Mouse (Mus musculus): ENCODE results near the gene Ttc23.

Gene Ttc23

DNA sequence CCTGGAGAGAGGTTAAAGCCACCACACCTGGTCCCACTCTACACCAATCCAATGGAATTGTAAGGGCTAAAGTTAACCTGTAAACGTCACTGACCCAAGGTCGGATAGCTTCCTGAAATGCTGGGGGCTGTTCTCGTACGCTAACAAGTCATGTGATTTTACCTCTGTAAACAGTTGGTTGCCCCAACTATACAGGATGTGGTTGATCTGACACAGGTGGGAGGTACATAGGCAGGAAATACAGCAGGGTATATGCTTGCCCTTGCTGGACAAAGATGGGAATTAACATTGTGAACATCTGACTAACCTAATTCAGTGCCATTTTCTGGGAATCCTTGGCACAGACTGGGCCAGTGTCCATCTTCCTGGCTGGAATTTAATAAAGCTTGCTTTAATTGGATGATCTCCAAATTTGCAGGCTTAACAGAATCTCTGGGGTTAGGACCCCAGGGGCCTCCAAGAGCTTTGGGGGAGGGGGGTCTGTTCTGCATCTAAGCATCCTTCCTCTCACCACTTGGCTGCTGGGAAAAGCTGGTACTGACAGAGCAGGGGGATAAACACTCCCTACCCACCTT, 100.6 kb downstream of the Ttc23 start:
- no peak for DNase-seq (ENCODE audit: low spot score)

GRCm38 (mm10) chr7:67749441-67750239, 102.4 kb downstream of the Ttc23 start:
- DNase-seq (ENCODE audit: low spot score), result no peak

DNA sequence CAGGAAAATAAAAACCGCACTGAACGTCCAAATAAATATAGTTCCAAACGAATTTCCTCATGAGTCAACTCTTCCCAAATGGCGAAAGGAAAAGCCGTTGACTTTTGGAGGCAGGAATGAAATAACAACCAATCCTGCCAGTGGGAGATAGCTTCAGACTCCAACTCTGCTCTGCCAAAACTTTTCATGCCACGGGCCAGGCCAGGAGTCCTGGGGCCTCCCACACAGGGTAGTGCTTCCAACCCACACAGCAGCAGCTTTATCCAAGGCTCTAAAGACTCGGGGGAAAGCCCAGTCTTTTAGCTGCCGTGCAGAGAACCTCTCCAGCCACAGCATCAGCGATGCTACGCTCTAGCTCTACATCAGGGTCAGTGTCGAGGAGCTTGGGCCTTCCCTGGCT, 107.4 kb downstream of the Ttc23 start:
- DNase-seq (ENCODE audit: low spot score), result no peak

DNA sequence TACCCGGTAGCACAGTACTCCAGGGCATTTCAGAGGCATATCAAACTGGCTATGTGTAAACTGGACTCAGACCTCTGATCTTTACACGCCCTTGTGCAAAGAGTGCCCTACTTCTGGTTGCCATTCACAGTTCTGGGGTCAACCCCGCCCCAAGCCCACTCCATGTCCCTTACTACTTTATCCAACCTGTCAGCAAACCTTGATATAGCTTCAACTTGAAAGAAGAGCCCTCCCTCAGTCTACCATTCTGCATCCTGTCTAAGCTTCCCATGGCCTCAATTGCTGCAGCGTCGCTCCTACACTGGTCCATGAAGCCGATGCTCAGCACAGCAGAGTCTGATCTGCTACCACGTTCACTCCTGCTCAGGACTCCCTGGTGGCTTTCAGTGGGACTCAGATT, 108.2 kb downstream of the Ttc23 start:
- DNase-seq (ENCODE audit: low spot score), result no peak

GRCm38 (mm10) chr7:67756636-67757035, 109.4 kb downstream of the Ttc23 start:
- no peak for DNase-seq (ENCODE audit: low spot score)

GRCm38 (mm10) chr7:67758506-67758857, 111.3 kb downstream of the Ttc23 start:
- no peak for DNase-seq (ENCODE audit: low spot score)

DNA sequence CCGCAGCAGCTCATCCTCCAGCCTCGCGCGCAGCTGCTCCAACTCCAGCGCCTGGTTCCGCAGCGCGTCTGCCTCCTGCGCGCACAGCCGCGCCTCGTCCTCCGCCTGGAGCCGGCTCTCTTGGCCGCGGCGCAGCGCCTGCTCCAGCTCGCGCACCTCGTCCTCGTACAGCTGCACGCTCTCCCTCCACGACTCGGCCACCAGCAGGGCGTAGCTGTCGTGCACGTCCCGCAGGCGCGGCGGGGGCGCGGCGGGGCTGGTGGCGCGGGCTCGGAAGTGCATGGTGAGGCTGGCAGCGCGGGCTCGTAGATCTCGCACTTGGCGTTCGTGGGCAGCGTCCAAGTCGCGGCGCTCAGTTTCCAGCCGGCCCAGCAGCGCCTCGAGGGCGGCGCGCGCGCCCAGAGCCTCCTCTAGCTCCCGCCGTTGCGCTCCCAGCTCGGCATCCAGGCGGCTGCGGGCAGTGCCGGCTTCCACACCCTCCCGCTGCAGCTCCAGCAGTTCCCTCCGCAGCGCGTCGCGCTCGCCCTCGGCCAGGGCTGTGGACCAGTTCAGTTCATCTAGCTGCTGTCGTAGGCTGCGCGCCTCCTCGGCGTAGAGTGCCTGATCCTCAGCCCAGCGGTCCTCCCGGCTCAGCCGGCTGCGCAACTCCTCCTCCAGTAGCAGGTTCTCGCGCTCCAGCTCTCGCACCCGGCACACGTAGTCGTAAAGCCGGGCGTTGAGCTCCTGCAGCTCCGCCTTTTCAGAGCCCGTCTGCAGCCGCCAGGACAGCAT, 111.8 kb downstream of the Ttc23 start:
- no peak for DNase-seq (ENCODE audit: low spot score)

DNA sequence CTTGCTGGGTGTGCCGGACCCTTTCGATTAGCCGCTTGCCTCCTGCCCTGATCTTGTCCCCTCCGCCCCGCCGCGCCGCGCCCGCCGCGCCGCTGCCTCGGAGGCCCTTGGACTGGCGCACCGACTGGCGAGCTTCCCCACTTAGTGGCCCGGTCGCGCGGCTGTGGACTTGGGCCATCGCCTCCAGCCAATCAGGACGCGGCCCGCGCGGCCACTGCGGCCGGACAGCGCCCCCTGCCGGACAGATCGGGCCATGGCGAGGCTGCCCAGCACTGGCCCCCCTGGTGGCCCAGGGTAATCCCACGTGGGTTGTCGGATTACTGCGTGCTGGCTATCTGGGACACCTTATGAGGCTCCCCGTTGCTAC, 112.4 kb downstream of the Ttc23 start, which contains the start of gene Synm:
Synm (minus strand) TSS at position 114 of the 367 bp plus-strand sequence.
- DNase-seq (ENCODE audit: low spot score), result peak; percentile 90

GRCm38 (mm10) chr7:67763625-67764024, 116.4 kb downstream of the Ttc23 start:
- DNase-seq (ENCODE audit: low spot score), result no peak

- no peak for DNase-seq (ENCODE audit: low spot score)
Measured at GRCm38 (mm10) chr7:67768125-67768524, 120.9 kb downstream of the Ttc23 start.

DNA sequence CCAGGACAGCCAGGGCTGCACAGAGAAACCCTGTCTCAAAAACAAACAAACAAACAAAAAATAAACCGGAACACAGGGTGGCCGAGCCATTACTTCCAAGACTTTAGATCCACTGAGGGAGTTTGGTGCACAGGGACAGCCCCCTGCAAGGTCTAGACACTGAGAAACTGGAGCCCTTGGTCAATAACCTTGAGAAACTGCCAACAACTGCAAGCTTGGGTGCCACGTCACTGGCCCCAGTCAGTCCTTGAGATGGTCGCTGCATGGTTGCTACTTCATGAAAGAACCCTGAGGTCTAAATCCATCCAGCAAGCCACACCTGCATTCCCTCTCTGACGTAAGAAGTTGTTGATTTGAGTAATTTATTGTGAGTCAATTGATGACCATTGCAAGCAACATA, 122.3 kb downstream of the Ttc23 start:
- DNase-seq (ENCODE audit: low spot score), result no peak

DNA sequence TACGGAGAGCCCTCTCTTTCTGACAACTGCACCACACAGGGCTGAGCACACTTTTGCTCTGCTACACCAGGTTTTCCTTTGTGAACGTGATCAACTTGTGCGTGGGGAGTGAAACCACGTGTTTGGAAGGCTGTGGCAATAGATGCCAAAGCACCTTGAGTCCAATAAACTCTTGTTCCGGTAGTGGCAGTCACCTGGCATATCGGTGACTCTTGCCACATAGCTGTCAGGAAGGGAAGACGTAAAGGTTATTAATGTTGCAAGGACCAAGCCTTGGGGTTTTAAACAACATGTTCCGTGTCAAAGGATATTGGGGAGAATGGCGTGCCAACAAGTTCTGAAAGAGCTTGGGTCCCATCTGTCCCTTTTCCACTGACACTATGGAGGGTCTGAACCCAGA, 125.0 kb downstream of the Ttc23 start:
- no peak for DNase-seq (ENCODE audit: low spot score)

- DNase-seq (ENCODE audit: low spot score), result no peak
Measured at GRCm38 (mm10) chr7:67775623-67776022, 128.4 kb downstream of the Ttc23 start.

DNA sequence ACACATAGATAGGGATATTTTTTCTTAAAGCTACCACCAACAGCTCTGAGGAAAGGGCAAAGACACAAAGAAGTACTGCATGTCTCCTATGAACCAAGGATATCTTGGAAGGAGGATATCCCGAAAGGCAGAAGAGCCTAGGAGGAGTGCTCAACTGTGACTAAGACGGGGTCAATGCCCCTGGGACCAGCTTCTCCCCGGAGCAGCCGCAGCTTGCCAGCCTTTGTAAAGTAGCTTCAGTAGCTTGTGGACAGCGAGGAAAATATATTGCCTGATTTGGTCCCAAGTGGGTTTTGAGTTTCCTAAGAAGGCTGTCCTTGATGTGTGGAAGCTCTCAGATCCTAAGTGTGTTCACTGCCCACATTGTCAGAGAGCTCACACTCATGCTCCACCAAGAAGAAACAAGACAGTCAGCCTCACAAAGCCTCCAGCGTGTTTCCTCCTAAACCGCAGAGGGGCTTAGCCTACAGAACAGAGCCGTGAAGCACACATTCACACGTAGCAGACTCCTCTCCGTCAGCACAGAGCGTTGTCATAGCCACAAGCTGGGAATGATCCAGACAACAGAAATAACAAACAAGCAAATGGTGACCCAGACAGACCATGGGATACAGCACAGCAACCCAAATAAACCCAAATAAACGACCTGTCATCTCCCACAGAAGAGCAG, 129.6 kb downstream of the Ttc23 start:
- no peak for DNase-seq (ENCODE audit: low spot score)

- no peak for DNase-seq (ENCODE audit: low spot score)
Measured at GRCm38 (mm10) chr7:67787861-67788260, 140.7 kb downstream of the Ttc23 start.

DNA sequence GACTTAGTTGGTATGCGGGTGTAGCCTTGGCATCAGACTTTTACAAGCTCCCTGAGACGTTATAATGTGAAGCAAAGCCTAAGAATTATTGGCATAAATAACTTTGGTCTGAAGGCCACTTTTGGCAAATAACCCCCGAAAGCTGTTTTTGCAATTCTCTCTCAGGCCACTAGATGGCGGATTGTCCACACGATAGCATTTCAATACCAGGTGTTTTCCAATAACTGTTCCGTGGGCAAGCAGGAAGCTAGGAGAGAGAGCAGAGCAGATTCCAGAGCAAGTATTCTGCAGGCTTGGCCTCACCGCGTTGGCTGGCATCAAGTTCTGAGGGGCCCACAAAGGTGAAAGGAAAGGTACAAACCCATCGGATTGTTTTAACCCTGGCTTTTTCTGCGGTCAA, 141.5 kb downstream of the Ttc23 start:
- peak; percentile 5 for DNase-seq (ENCODE audit: low spot score)

GRCm38 (mm10) chr7:67791256-67791655, 144.0 kb downstream of the Ttc23 start:
- DNase-seq (ENCODE audit: low spot score), result no peak

GRCm38 (mm10) chr7:67793449-67793848, 146.2 kb downstream of the Ttc23 start:
- DNase-seq (ENCODE audit: low spot score), result no peak

DNA sequence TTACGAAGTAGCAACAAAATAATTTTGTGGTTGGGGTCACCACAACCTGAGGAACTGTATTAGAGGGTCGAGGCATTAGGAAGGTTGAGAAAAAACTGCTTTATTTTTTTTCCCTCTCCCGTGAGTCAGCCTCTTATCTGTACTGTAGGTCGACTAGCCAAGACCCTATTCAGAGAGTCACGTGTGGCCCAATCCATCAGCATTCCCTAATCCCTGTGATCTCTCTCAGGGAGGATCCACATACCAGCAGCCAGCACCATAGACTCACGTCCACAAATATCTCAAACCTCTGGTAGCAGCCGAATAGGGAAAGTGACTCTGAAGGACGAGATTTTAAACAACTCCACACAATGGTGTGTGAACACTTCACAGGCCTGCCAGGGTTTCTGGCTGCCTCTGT, 149.9 kb downstream of the Ttc23 start:
- no peak for DNase-seq (ENCODE audit: low spot score)

DNA sequence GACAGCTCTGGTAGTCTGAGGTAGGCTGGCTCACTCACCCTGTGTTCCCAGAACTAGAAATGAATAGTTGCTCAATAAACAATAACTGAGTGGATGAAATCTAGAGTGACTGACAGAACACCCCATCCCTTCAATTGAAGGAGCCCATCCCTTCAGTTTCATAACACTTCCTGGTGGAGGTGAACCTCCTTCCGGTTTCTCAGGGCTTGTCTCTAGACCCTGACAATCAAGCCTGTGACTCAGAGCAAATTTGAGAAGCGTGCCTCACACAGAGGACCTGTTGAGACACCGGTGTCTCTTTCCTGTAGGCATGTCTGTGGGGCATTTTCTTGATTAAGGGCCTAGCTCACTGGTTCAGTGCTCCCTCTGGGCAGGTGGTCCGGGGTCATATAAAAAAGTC, 151.3 kb downstream of the Ttc23 start:
- DNase-seq (ENCODE audit: low spot score), result no peak

DNA sequence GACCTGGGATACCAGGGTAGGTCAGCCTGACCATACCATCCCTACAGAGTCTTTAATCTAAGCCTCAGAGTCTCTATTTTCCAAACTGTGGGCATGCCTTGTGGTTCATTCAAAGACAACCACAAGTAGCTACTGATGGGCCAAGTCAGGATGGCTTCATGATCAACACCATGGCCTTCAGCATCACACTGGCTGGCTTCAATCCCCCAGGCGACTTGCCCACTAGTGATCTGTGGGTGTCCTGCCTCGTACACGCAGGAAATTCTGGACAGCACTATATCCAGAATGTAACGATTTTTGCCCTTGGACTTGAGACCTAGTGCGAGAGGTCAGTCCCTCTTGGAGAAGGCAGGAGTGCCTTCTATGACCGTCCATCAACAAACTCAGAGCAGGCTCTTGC, 153.3 kb downstream of the Ttc23 start:
- DNase-seq (ENCODE audit: low spot score), result no peak

DNA sequence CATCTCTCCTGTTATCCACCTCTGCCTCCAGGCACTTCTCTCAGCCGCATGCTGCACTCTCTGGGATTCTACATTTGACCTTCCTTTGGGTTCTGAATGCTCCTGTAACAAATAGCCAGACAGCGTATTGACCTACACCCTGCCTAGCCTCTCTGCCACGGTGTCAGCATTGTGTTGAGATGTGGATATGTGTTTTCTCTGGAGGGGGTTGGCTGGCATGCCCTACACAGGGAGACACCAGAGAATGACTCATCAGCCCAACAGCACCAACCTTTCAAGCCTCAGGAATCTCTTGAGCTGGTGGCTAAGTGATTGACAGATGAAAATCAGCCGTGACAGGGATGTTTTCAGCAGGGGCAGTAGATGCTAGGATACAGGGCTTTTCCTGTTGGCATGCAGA, 153.8 kb downstream of the Ttc23 start:
- no peak for DNase-seq (ENCODE audit: low spot score)
